Mouse (Mus musculus) G1E (cell line): ENCODE measurements around the gene Capg.

Experiments
- CTCF ChIP-seq: IDR thresholded peaks from 2 replicates; pipeline ENCODE4 v1.5.1; 2012; ENCODE audit warnings: low read depth, low read length, inconsistent platforms, mixed read lengths
- GATA1 ChIP-seq: IDR thresholded peaks from 2 replicates; pipeline ENCODE4 v1.6.1; 2012; ENCODE audit warnings: borderline replicate concordance, low read length, inconsistent platforms, mixed read lengths
- POLR2AphosphoS5 ChIP-seq: IDR thresholded peaks from 2 replicates; pipeline ENCODE4 v1.6.1; 2012; ENCODE audit warnings: low read depth, low read length, inconsistent platforms; ENCODE audit not compliant: insufficient replicate concordance

- TF ChIP-seq CTCF (no peak), GATA1 (no peak), POLR2AphosphoS5 (no peak)
Observed at GRCm38 (mm10) chr6:72550503-72551100, 6.4 kb downstream of the Capg start.
